Mouse (Mus musculus): ENCODE results near the gene Ankrd27.

DNA sequence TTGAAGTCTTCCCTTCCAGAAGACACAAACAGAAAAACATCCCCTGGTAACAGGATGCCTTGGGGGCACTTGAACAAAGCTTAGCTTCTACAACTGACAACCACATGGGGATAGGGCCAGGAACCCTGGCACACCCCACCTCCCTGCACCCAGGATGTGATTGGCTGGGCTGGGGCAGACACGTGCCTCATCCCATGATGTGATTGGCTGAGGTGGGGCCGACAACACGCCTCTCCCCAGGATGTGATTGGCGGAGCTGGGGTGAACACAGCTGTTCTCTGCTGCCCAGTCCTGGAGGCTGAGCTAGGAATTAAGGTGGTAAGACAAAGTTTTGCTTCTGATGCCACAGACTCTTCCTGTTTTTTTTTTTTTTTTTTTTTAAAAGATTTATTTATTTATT, 92.9 kb downstream of the Ankrd27 start:
- TF ChIP-seq EP300 (optimal IDR thresholded peaks at IDR 0.05) (no peak), CTCF (IDR thresholded peaks at IDR 0.05; ENCODE audit: low read depth) (no peak)
